Mouse (Mus musculus) liver, embryonic 15.5 days (tissue): ENCODE measurements around the gene Cyp39a1. TPM values are rescaled to one million over a fixed set of nuclear protein-coding genes. Genes with fewer than 3 reads are reported as not detected.

Experiments
- ATAC-seq: fragments of 200-750 bp; cut with Nextera tagmentation; 2 replicates; pipeline ENCODE4 v1.8.0; 2017; ENCODE audit warnings: moderate number of reproducible peaks, mild to moderate bottlenecking, moderate library complexity; ENCODE audit not compliant: insufficient read depth
- H3K27ac ChIP-seq: fragments of 300-500 bp; sonication (generic); replicated peaks from 2 replicates; pipeline ENCODE4 v1.5.1; 2015; ENCODE audit warnings: mild to moderate bottlenecking, inconsistent platforms
- H3K27me3 ChIP-seq: fragments of 300-500 bp; sonication (generic); 2 replicates; pipeline ENCODE4 v1.6.1; 2015; ENCODE audit warnings: mild to moderate bottlenecking, inconsistent platforms
- H3K36me3 ChIP-seq: fragments of 300-500 bp; sonication (generic); replicated peaks from 2 replicates; pipeline ENCODE4 v1.6.1; 2015; ENCODE audit warnings: moderate library complexity, mild to moderate bottlenecking, inconsistent platforms
- H3K4me1 ChIP-seq: fragments of 300-500 bp; sonication (generic); replicated peaks from 2 replicates; pipeline ENCODE4 v1.6.1; 2015; ENCODE audit warnings: inconsistent platforms
- H3K4me2 ChIP-seq: fragments of 300-500 bp; sonication (generic); 2 replicates; pipeline ENCODE4 v1.6.1; 2015; ENCODE audit warnings: moderate library complexity, mild to moderate bottlenecking, inconsistent platforms
- H3K4me3 ChIP-seq: fragments of 300-500 bp; sonication (generic); replicated peaks from 2 replicates; pipeline ENCODE4 v1.5.1; 2015; ENCODE audit warnings: mild to moderate bottlenecking, inconsistent platforms
- H3K9ac ChIP-seq: fragments of 300-500 bp; sonication (generic); 2 replicates; pipeline ENCODE4 v1.6.1; 2015; ENCODE audit warnings: moderate library complexity, mild to moderate bottlenecking, inconsistent platforms
- H3K9me3 ChIP-seq: fragments of 300-500 bp; sonication (generic); replicated peaks from 2 replicates; pipeline ENCODE4 v1.6.1; 2016; ENCODE audit warnings: inconsistent platforms
- WGBS: fragments of 180-500 bp; shearing (Covaris S2); methylation state at CpG from one replicate; pipeline ENCODE4 v1.1.7; 2015; ENCODE audit warnings: mixed read lengths; ENCODE audit not compliant: insufficient replicate concordance; 5-methylcytosine and 5-hydroxymethylcytosine counted together
- polyA plus RNA-seq: library from polyadenylated mRNA; unstranded; fragments of >200 nt; fragmentation: Nextera tagmentation; extraction: Ambion mirVana; gene quantifications from 2 replicates; pipeline ENCODE4 v1.2.1, GENCODE M21; 2015

The Cyp39a1 gene
- polyA plus RNA-seq, 1 experiment from 2014 or later: 9.6 TPM

DNA sequence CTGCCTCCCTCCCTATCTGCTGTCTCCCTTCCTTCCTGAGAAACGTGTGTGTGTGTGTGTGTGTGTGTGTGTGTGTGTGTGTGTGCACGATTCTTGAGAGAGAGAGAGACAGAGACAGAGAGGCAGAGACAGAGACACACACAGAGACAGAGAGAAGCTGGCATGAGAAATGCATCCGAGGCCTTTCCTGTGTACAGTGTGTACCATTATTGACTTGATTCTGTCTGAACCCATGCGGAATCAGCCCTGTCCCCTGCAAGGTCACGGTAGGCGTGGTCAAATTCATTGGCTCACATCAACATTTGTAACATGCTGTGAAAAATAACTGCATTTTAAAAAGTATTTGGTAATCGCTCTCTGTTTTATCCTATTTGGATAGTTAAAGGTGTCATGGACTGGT, 16.9 kb downstream of the Cyp39a1 start:
- H3K27ac ChIP-seq: no peak overlapping the region
- no peaks in the 10 kb centered on the region for H3K9me3 ChIP-seq
- H3K4me1 ChIP-seq: no peaks in the 10 kb centered on the region
- no peaks in the 10 kb centered on the region for H3K27me3 ChIP-seq
- WGBS: 61% methylated on average over 6 of the region's 7 CpGs
- H3K4me3 ChIP-seq: no peak overlapping the region
- ATAC-seq: no peak
- H3K4me2 ChIP-seq: no peak overlapping the region
- no peak overlapping the region for H3K9ac ChIP-seq
- H3K36me3 ChIP-seq: 0 out of 2 replicates have a peak, but pooled peaks cover 8% of the 10 kb centered on the region

DNA sequence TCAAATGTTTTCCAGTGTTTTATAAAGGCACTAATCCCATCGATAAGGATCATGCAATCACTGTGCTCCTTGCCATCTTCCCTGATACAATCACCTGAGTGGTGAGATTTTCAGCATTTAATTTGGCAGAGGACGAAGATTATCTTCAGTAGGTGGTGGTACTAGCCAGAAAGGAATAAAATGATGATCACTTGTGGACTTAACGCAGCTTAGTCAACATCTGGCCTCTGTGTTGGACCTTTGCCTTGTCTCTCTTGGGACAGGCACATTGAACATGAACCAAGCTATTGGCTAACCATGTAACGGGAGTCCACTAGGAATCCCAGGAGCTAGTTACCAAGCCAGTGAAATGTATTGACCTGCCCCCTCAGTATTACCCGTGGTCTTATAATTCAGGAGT, 17.4 kb downstream of the Cyp39a1 start:
- no peak overlapping the region for H3K27ac ChIP-seq
- no peak overlapping the region for H3K9ac ChIP-seq
- ATAC-seq: no peak
- no peaks in the 10 kb centered on the region for H3K9me3 ChIP-seq
- no peaks in the 10 kb centered on the region for H3K27me3 ChIP-seq
- H3K4me2 ChIP-seq: no peak overlapping the region
- H3K4me3 ChIP-seq: no peak overlapping the region
- 61% methylated on average over 5 of the region's 5 CpGs for WGBS
- H3K36me3 ChIP-seq: 0 out of 2 replicates have a peak, but pooled peaks cover 8% of the 10 kb centered on the region
- no peaks in the 10 kb centered on the region for H3K4me1 ChIP-seq

DNA sequence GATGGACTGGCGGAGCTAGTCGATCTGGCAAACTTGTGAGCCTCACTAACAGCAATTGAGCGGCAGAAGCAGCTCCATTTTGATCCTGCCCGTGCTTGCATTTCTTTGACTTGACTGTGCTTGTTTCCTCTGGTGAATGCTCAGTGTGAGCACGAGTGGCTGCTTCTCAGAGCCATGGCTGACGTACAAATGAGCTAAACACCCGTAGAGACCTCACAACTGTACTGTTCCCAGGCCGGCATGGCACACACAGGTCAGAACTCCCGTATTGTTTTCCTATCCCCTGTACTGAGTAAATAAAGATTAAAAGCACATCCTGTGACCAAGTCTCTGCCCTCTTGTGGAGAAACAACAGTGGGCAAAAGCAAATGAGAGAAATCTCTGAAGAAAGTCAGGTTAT, 22.4 kb downstream of the Cyp39a1 start:
- Histone ChIP-seq H3K4me3 (no peak overlapping the region), H3K27ac (no peak overlapping the region), H3K4me1 (no peaks in the 10 kb centered on the region), H3K9ac (no peak overlapping the region), H3K27me3 (no peaks in the 10 kb centered on the region), H3K9me3 (no peaks in the 10 kb centered on the region), H3K36me3 (peaks cover 11% of the 10 kb centered on the region; the same call in 1 of the 2 replicates), H3K4me2 (no peak overlapping the region)
- ATAC-seq: no peak
- WGBS: 55% methylated on average over 9 of the region's 9 CpGs

DNA sequence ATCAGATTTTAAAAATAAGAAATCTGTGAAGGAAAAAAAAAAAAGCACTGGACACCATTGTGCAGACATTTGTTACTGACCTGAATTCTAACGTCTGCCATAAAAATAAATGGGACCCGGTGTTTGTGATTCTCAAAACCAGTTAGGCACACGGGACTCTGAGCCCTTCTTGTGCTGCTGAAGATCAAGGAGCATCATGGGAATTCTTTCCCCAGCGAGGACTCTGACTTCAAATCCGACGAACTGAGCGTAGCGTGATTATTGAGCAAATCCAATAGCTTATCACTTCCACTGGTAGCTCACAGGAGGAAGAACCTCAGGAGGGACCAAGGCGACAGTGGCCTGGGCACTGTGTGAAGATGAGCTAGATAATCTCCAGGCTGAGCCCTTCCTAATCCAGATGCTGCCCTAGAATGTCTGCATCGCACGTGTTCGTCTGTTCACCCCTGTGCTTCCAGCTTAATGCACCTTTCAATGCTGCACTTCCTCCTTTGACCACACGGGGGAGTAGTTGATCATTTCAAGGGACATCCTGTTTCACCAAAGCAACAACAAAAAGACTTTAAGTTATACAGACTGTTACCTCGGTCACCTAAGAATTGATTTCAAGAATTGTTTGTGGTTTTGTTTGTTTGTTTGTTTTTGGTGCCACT, 31.9 kb downstream of the Cyp39a1 start:
- WGBS: 33% methylated on average over 14 of the region's 14 CpGs
- Histone ChIP-seq H3K9ac (no peak overlapping the region), H3K4me2 (no peak overlapping the region), H3K9me3 (no peaks in the 10 kb centered on the region), H3K27ac (no peak overlapping the region), H3K4me3 (no peak overlapping the region), H3K4me1 (no peaks in the 10 kb centered on the region), H3K27me3 (no peaks in the 10 kb centered on the region), H3K36me3 (peaks cover 3% of the 10 kb centered on the region; the same call in 1 of the 2 replicates)
- no peak for ATAC-seq

DNA sequence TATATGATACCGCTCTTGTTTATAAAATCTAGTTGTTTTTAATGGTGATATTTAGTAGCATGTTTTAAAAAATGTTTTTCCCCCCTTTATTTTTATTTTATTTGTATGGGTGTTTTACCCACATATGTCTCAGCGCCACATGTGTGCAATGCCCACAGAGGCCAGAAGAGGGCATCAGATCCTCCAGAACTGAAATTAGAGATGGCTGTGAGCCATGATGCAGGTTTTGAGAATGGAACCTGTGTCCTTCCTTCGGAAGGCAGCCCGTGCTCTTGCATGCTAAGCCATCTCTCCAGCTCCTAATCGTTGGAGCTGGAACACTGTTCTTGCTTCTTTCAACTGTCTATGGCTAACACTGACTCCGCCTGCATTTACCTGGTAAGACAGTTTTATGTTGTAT, 33.8 kb downstream of the Cyp39a1 start:
- 49% methylated on average over 6 of the region's 6 CpGs for WGBS
- Histone ChIP-seq H3K4me3 (no peak overlapping the region), H3K27me3 (no peaks in the 10 kb centered on the region), H3K27ac (no peak overlapping the region), H3K4me2 (no peak overlapping the region), H3K4me1 (no peaks in the 10 kb centered on the region), H3K9me3 (no peaks in the 10 kb centered on the region), H3K36me3 (no peaks in the 10 kb centered on the region), H3K9ac (no peak overlapping the region)
- ATAC-seq: no peak

DNA sequence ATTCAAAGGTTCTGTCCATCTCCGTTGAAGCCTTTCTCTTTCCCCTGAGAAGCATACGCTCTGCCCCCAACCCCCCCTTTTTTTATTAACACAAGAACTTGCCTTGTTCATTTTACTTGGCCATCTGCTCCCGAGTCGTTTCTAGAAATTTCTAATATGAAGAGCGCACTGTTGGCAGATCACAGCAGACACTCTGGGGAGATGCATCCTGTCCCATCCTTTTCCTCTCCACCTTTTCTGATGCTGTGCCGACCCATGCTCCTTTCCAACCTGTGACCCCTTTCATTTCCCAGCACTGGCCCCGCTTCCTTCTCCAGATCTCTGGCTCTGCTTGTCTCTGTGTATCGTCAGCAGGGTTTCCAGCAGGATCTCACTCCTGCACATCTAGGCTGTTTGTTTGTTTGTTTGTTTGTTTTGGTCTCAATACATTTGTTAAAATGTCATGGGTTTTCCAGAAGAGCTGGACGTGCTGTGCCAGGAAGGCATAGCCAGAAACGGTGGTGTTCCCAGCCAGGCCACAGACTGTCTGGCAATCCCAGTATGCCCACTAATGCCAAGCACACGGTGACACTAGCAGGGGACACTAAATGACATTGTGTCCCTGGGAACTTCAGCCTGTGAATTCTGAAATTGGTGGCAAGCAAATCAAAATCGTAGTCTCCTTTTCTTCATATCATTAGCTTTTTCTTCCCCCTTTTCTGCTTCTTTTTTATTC, 37.1 kb downstream of the Cyp39a1 start:
- H3K36me3 ChIP-seq: 0 out of 2 replicates have a peak, but pooled peaks cover 2% of the 10 kb centered on the region
- no peaks in the 10 kb centered on the region for H3K9me3 ChIP-seq
- no peaks in the 10 kb centered on the region for H3K4me1 ChIP-seq
- 71% methylated on average over 12 of the region's 12 CpGs for WGBS
- H3K4me2 ChIP-seq: no peak overlapping the region
- H3K27me3 ChIP-seq: no peaks in the 10 kb centered on the region
- H3K4me3 ChIP-seq: no peak overlapping the region
- no peak for ATAC-seq
- no peak overlapping the region for H3K27ac ChIP-seq
- no peak overlapping the region for H3K9ac ChIP-seq

DNA sequence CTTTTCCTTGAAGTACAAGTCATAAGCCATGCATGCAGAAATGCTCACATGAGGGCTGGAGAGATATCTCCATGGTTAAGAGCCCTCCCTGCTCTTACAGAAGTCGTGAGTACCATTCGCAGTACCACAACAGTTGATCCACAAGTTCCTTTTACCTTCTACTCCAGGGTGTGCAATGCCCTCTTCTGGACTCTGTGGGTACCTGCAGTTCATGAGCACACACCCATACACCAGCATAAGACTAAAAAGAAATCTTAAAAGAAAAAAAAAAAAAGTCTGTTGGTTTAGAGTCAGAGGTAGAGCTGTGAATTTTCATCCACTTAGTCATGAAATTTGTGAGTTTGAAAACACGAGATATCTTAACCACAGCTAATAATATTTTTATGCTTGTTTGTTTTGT, 39.5 kb downstream of the Cyp39a1 start:
- Histone ChIP-seq H3K9me3 (no peaks in the 10 kb centered on the region), H3K27ac (no peak overlapping the region), H3K4me2 (no peak overlapping the region), H3K9ac (no peak overlapping the region), H3K27me3 (no peaks in the 10 kb centered on the region), H3K4me1 (no peaks in the 10 kb centered on the region), H3K4me3 (no peak overlapping the region), H3K36me3 (0 out of 2 replicates have a peak, but pooled peaks cover 2% of the 10 kb centered on the region)
- no peak for ATAC-seq
- WGBS: 60% methylated on average over 3 of the region's 3 CpGs

DNA sequence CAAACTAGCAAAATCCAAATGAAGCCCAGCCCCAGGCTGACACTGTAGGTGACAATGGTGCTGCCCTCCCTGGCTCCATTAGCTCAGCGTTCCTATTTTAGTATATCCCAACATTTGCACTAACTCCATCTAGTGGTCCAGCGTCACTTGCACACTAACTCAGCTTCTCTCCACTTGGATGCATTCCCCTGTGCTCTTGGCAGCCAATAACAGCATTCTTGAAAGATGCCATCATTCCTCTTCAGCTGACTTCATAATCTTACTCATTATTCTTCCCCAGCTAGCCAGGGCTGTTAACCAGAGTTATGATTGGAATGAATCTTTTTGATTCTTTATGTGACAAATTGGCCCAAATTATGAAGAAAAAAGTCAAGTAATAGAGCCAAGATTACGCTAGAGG, 40.0 kb downstream of the Cyp39a1 start:
- no peak overlapping the region for H3K9ac ChIP-seq
- ATAC-seq: no peak
- H3K4me2 ChIP-seq: no peak overlapping the region

DNA sequence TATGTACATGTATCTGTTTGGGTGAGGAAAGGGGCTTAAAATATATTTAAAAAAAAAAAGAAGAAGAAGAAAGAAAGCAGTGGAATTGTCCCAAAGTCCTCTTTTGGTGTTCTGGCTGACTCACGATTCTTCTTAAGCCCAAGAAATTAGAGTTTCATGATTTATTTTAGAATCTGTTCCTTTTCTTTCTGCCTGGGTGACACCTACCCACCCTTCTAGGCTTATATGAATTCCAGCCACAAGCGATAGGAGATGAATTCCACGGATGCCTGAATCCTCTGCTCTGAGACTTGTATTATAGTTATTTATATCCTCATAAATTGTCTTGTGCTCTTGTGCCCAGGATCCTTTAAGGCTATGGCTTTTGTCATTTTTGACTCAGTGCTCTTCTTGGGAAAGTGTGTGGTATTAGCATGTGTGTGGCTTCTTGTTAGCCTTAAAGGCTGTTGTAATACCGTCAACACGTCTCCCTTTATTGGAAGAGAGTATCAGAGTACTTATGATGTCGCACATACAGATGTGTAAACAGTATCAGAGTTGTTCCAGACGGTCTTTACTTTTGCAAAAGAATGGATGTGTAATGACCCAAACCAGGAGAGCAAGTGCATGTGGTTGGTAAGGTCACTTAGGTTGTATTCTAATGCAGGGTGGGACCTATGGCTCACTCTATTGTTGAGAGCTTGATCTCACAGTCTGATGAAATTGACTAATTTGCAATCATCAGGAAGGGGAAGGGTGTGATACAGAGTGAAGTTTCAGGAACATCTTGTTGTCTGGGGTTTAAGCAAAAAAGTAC, 44.5 kb downstream of the Cyp39a1 start:
- WGBS: 62% methylated on average over 7 of the region's 7 CpGs

More for the DNA sequence above, 40.0 kb downstream of the Cyp39a1 start:
- H3K4me3 ChIP-seq: no peak overlapping the region
- WGBS: 67% methylated on average over 3 of the region's 3 CpGs
- H3K27me3 ChIP-seq: no peaks in the 10 kb centered on the region
- no peak overlapping the region for H3K27ac ChIP-seq
- H3K4me1 ChIP-seq: no peaks in the 10 kb centered on the region
- no peaks in the 10 kb centered on the region for H3K9me3 ChIP-seq
- H3K36me3 ChIP-seq: 0 out of 2 replicates have a peak, but pooled peaks cover 2% of the 10 kb centered on the region

DNA sequence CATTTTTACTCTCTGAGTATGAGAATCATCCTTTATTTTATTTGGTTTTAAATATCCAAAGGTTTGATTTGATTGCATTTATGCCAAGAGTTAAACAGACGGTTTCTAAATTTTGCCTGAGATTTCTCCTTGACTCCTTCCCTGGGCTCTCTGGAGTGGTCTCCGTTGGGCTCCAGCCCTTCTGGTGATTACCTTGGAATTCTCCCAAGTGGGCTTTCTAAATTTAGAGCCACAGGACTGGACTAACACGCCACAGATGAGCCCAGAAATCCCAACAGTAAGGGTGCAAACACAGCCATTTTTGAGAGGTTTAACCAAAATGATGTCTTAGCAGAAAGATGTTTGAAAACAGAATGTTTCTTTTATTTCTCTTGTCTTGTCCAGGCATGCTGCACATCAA, 47.0 kb downstream of the Cyp39a1 start:
- Histone ChIP-seq H3K27me3 (no peaks in the 10 kb centered on the region), H3K9me3 (no peaks in the 10 kb centered on the region), H3K4me3 (no peak overlapping the region), H3K9ac (no peak overlapping the region), H3K4me2 (no peak overlapping the region), H3K4me1 (no peaks in the 10 kb centered on the region), H3K27ac (no peak overlapping the region), H3K36me3 (no peaks in the 10 kb centered on the region)
- 49% methylated on average over 3 of the region's 3 CpGs for WGBS
- ATAC-seq: no peak

More for the DNA sequence above, 44.5 kb downstream of the Cyp39a1 start:
- Histone ChIP-seq H3K9ac (no peak overlapping the region), H3K27me3 (no peaks in the 10 kb centered on the region), H3K27ac (no peak overlapping the region), H3K4me3 (no peak overlapping the region), H3K4me1 (no peaks in the 10 kb centered on the region), H3K36me3 (0 out of 2 replicates have a peak, but pooled peaks cover 2% of the 10 kb centered on the region), H3K4me2 (no peak overlapping the region), H3K9me3 (no peaks in the 10 kb centered on the region)
- ATAC-seq: no peak

DNA sequence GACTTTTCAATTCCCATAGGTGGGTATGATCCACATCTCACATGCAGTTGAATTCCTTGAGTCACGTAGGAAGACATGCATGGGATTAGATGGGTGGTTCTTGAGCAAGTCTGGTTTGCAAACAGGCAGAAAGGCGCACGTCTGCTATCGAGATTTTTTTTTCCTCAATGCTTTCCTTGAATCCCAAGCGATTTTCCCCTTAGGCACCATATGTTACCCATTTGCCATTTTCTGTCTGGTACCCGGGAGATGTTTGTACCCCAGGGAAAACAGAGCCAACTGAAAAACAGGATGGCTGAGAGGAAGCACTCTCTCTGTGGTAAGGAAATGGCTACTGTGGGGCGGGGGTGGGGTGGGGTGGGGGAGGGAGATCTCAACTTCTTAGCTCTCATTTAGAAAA, 49.4 kb downstream of the Cyp39a1 start:
- no peaks in the 10 kb centered on the region for H3K27me3 ChIP-seq
- H3K4me1 ChIP-seq: no peaks in the 10 kb centered on the region
- no peak overlapping the region for H3K9ac ChIP-seq
- no peak overlapping the region for H3K4me2 ChIP-seq
- H3K36me3 ChIP-seq: no peaks in the 10 kb centered on the region
- H3K9me3 ChIP-seq: no peaks in the 10 kb centered on the region
- no peak overlapping the region for H3K4me3 ChIP-seq
- no peak for ATAC-seq
- no peak overlapping the region for H3K27ac ChIP-seq
- WGBS: 39% methylated on average over 7 of the region's 7 CpGs
